Mouse (Mus musculus) Patski (cell line): ENCODE measurements at regions not wholly inside any gene's neighbourhood (a gene's known extent, or its start where the extent isn't known, plus 50 kb on each side); places are given as distances from the start of the nearest gene placed in this dataset.

Experiments
- ATAC-seq: fragments of 100-300 bp; one replicate; pipeline ENCODE4 v1.8.0; 2021
- CTCF ChIA-PET: fragments of 350-600 bp; sonication (Branson Sonifier 250); formaldehyde crosslinking; loops from one replicate; lab custom pipeline; 2022; ENCODE audit warnings: inconsistent platforms; lab: Charles Lee
- POLR2A ChIA-PET: fragments of 350-600 bp; sonication (Branson Sonifier 250); formaldehyde crosslinking; loops from one replicate; lab custom pipeline; 2022; ENCODE audit warnings: antibody characterized with exemption, inconsistent platforms; lab: Charles Lee
- DNase-seq: peaks from one replicate; pipeline ENCODE4 v3.0.0-alpha.2; 2011; ENCODE audit warnings: low read depth, low spot score
- H3K27me3 ChIP-seq: fragments of 371-371 bp; one replicate; pipeline ENCODE4 v1.5.1; 2021
- CTCF ChIP-seq: fragments of 100-300 bp; IDR thresholded peaks from one replicate; pipeline ENCODE4 v1.5.1; 2021
- in situ Hi-C: fragments of 300-500 bp; cut with MboI; formaldehyde crosslinking; loops from 3 replicates; pipeline ENCODE4 v1.11.1; 2018; ENCODE audit warnings: low pct_unique_long_range_greater_than_20kb, mixed read lengths

GRCm38 (mm10) chr2:64325499-64325898, 227.7 kb upstream of the Fign start:
- DNase-seq: no peak
- no peak for ATAC-seq
- POLR2A ChIA-PET: no interaction called here
- TF ChIP-seq CTCF: no peak
- in situ Hi-C loops: no loop called here
- CTCF ChIA-PET: no interaction called here
- H3K27me3 ChIP-seq: no peaks in the 10 kb centered on the region
